Mouse (Mus musculus) liver, postnatal 0 days (tissue): ENCODE data around the gene Pknox1. TPM values are rescaled to one million over a fixed set of nuclear protein-coding genes. Genes with fewer than 3 reads are reported as not detected.
"Not testable (repeated sequence)": the region's sequence is repeated elsewhere in the genome, so short reads cannot be mapped to it uniquely, and the experiment has no call there.

ENCODE experiments used
- ATAC-seq: fragments of 200-750 bp; cut with Nextera tagmentation; 2 replicates; pipeline ENCODE4 v1.8.0; 2017; ENCODE audit warnings: mild to moderate bottlenecking, moderate library complexity
- DNase-seq: peaks from one replicate; pipeline ENCODE4 v3.0.0-alpha.2; 2016
- H3K27ac ChIP-seq: fragments of 300-500 bp; sonication (generic); 2 replicates; pipeline ENCODE4 v1.5.1; 2014; ENCODE audit warnings: antibody characterized with exemption, moderate library complexity, mild to moderate bottlenecking, low read depth
- H3K27me3 ChIP-seq: fragments of 300-500 bp; sonication (generic); 2 replicates; pipeline ENCODE4 v1.6.1; 2014; ENCODE audit warnings: low read length, control low read depth, mixed read lengths; ENCODE audit not compliant: insufficient read depth
- H3K36me3 ChIP-seq: fragments of 300-500 bp; sonication (generic); replicated peaks from 2 replicates; pipeline ENCODE4 v1.6.1; 2014; ENCODE audit warnings: mild to moderate bottlenecking, control low read depth, low read length, moderate library complexity, mixed read lengths; ENCODE audit not compliant: insufficient read depth
- H3K4me1 ChIP-seq: fragments of 300-500 bp; sonication (generic); 2 replicates; pipeline ENCODE4 v1.6.1; 2014; ENCODE audit warnings: antibody characterized with exemption, mild to moderate bottlenecking, control low read depth; ENCODE audit not compliant: insufficient read depth
- H3K4me2 ChIP-seq: fragments of 300-500 bp; sonication (generic); 2 replicates; pipeline ENCODE4 v1.6.1; 2014; ENCODE audit warnings: low read depth, mild to moderate bottlenecking, low read length, moderate library complexity, mixed read lengths
- H3K4me3 ChIP-seq: fragments of 300-500 bp; sonication (generic); 2 replicates; pipeline ENCODE4 v1.5.1; 2014; ENCODE audit warnings: low read depth, low read length
- H3K9ac ChIP-seq: fragments of 300-500 bp; sonication (generic); replicated peaks from 2 replicates; pipeline ENCODE4 v1.6.1; 2014; ENCODE audit warnings: mild to moderate bottlenecking, moderate library complexity
- H3K9me3 ChIP-seq: fragments of 300-500 bp; sonication (generic); 2 replicates; pipeline ENCODE4 v1.6.1; 2016; ENCODE audit warnings: mild to moderate bottlenecking, control low read depth, low read length, mixed read lengths
- CTCF ChIP-seq: sonication (generic); IDR thresholded peaks from 2 replicates; pipeline ENCODE4 v1.5.1; 2016; ENCODE audit warnings: antibody characterized with exemption, low read depth
- EP300 ChIP-seq: IDR thresholded peaks from 2 replicates; pipeline ENCODE4 v1.6.1; 2016; ENCODE audit warnings: antibody characterized with exemption, low read depth, mild to moderate bottlenecking
- WGBS: fragments of 180-500 bp; shearing (Covaris S2); extraction: QIAGEN DNeasy Blood & Tissue Kit; methylation state at CpG from one replicate; pipeline ENCODE4 v1.1.7; 2014; ENCODE audit not compliant: insufficient replicate concordance; 5-methylcytosine and 5-hydroxymethylcytosine counted together
- polyA plus RNA-seq: library from polyadenylated mRNA; unstranded; fragments of >200 nt; fragmentation: Nextera tagmentation; extraction: Ambion mirVana; gene quantifications from 2 replicates; pipeline ENCODE4 v1.2.1, GENCODE M21; 2015

Gene Pknox1
- polyA plus RNA-seq, 1 experiment from 2014 or later: 6.1 TPM

GRCm38 (mm10) chr17:31525114-31525513, 39.4 kb upstream of the Pknox1 start:
- peaks cover 41% of the 10 kb centered on the region for H3K36me3 ChIP-seq
- 0 out of 2 replicates have a peak overlapping the region, but pooled peaks have one; percentile 55 for H3K27ac ChIP-seq
- DNase-seq: no peak
- TF ChIP-seq EP300 (no peak), CTCF (no peak)
- ATAC-seq: no peak
- no peak overlapping the region for H3K4me2 ChIP-seq
- WGBS: 82% methylated on average over 4 of the region's 4 CpGs
- H3K9ac ChIP-seq: no peak overlapping the region
- no peaks in the 10 kb centered on the region for H3K27me3 ChIP-seq
- H3K9me3 ChIP-seq: no peaks in the 10 kb centered on the region
- H3K4me1 ChIP-seq: peaks cover 7% of the 10 kb centered on the region
- H3K4me3 ChIP-seq: no peak overlapping the region

DNA sequence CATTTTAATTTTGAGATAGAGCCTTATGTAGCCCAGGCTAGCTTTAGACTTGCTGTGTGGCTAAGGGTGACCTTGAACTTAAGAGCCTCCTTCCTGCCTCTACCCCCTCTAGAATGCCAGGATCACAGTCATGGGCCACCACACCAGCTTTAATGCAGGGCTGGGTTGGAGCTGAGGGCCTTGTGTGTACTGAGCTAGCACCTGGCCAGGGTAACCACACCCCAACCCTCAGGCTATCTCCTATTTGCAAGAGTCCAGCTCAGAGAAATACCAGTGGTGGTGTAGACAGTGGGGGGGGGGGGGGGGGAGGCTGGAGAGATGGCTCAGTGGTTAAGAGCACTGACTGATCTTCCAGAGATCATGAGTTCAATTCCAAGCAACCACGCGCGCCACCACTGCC, 38.7 kb upstream of the Pknox1 start:
- no peak for DNase-seq
- TF ChIP-seq CTCF (no peak), EP300 (no peak)
- no peak overlapping the region for H3K9ac ChIP-seq
- no peak for ATAC-seq
- H3K4me1 ChIP-seq: peaks cover 7% of the 10 kb centered on the region
- no peaks in the 10 kb centered on the region for H3K9me3 ChIP-seq
- 100% methylated on average over 3 of the region's 3 CpGs for WGBS
- no peak overlapping the region for H3K27ac ChIP-seq
- peaks cover 46% of the 10 kb centered on the region for H3K36me3 ChIP-seq
- no peak overlapping the region for H3K4me3 ChIP-seq
- no peak overlapping the region for H3K4me2 ChIP-seq
- no peaks in the 10 kb centered on the region for H3K27me3 ChIP-seq

DNA sequence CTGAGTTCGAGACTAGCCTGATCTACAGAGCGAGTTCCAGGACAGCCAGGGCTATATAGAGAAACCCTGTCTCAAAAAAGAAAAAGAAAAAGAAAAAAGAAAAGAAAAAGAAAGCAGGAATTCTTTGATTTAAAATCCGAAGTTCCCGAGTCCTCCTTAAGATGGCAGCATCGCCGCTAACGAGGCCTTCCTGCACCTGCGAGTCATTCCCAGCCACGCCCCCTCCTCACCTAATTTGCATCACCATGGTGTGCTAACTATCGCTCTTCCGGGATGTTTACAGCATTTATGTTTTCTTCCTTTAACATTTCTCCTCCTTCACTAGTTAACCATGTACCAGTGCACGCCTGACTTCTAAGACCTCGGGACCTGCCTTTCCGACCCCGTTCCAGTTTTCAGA, 35.2 kb upstream of the Pknox1 start:
- Histone ChIP-seq H3K9me3 (no peaks in the 10 kb centered on the region), H3K4me1 (no peaks in the 10 kb centered on the region), H3K4me2 (no peak overlapping the region), H3K36me3 (peaks cover 48% of the 10 kb centered on the region), H3K9ac (no peak overlapping the region), H3K4me3 (no peak overlapping the region), H3K27ac (no peak overlapping the region), H3K27me3 (no peaks in the 10 kb centered on the region)
- ATAC-seq (no peak), DNase-seq (peak; percentile 49)
- 64% methylated on average over 15 of the region's 15 CpGs for WGBS
- TF ChIP-seq CTCF (peak; percentile 49), EP300 (no peak)

GRCm38 (mm10) chr17:31531441-31532158, 32.9 kb upstream of the Pknox1 start:
- no peak for TF ChIP-seq EP300
- TF ChIP-seq CTCF: no peak
- DNase-seq (no peak), ATAC-seq (no peak)
- H3K27me3 ChIP-seq: no peaks in the 10 kb centered on the region
- H3K36me3 ChIP-seq: peaks cover 42% of the 10 kb centered on the region
- no peak overlapping the region for H3K4me2 ChIP-seq
- H3K4me1 ChIP-seq: 0 out of 2 replicates have a peak, but pooled peaks cover 2% of the 10 kb centered on the region
- H3K9me3 ChIP-seq: no peaks in the 10 kb centered on the region
- H3K9ac ChIP-seq: no peak overlapping the region
- no peak overlapping the region for H3K4me3 ChIP-seq
- no peak overlapping the region for H3K27ac ChIP-seq
- 80% methylated on average over 14 of the region's 14 CpGs for WGBS

GRCm38 (mm10) chr17:31532331-31532730, 32.2 kb upstream of the Pknox1 start:
- not testable (repeated sequence) for H3K27me3 ChIP-seq, H3K27ac ChIP-seq, ATAC-seq, H3K9me3 ChIP-seq, DNase-seq, H3K4me1 ChIP-seq, H3K4me3 ChIP-seq, H3K9ac ChIP-seq, H3K4me2 ChIP-seq
- WGBS: 80% methylated on average over 3 of the region's 4 CpGs
- H3K36me3 ChIP-seq: peaks cover 35% of the 10 kb centered on the region

DNA sequence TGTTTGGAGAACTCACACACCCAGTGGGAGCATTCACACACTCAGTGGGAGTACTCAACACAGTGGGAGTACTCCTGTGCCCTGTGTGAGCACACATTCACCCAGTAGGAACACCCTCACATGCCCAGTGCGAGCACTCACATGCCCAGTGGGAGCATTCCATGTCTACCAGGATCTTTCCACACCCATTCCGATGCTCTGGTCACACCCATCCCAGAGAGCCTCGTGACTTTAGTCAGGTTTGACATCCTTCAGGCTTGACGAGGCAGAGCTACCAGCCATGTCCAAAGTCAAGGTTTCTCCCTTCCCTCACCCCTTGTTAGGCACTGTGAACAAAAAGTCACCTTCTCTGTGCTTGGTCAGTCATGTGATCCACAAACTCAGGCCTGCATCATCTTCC, 29.2 kb upstream of the Pknox1 start:
- Histone ChIP-seq H3K4me3 (no peak overlapping the region), H3K4me1 (0 out of 2 replicates have a peak, but pooled peaks cover 2% of the 10 kb centered on the region), H3K27ac (no peak overlapping the region), H3K9ac (no peak overlapping the region), H3K27me3 (no peaks in the 10 kb centered on the region), H3K36me3 (peaks cover 17% of the 10 kb centered on the region), H3K9me3 (no peaks in the 10 kb centered on the region), H3K4me2 (no peak overlapping the region)
- TF ChIP-seq EP300 (no peak), CTCF (no peak)
- ATAC-seq: no peak
- WGBS: 63% methylated on average over 4 of the region's 4 CpGs
- DNase-seq: no peak
